Mouse (Mus musculus) CH12.LX (cell line): ENCODE measurements at regions not wholly inside any gene's neighbourhood (a gene's known extent, or its start where the extent isn't known, plus 50 kb on each side); places are given as distances from the start of the nearest gene placed in this dataset.

Source experiments
- DNase-seq: peaks from one replicate; pipeline ENCODE4 v3.0.0-alpha.2; 2013; ENCODE audit errors: extremely low read depth
- H3K27ac ChIP-seq: 2 replicates; pipeline ENCODE4 v1.5.1; 2012; ENCODE audit warnings: low read depth, mild to moderate bottlenecking, control low read depth, moderate library complexity; ENCODE audit not compliant: insufficient read depth
- H3K27me3 ChIP-seq: replicated peaks from 2 replicates; pipeline ENCODE3; 2012; ENCODE audit warnings: inconsistent platforms
- H3K36me3 ChIP-seq, 2 experiments: replicated peaks in 1 of 2; 2 replicates each; pipeline versions ENCODE3 to v1.6.1; 2012; ENCODE audit warnings: inconsistent platforms in 1 of 2, low read length in 1 of 2, mild to moderate bottlenecking in 1 of 2, mixed read lengths in 1 of 2, moderate library complexity in 1 of 2; ENCODE audit not compliant: control insufficient read depth in 1 of 2, insufficient read depth in 1 of 2
- H3K4me1 ChIP-seq, 2 experiments: 2 replicates each; pipeline ENCODE4 v1.6.1; 2012; ENCODE audit warnings: inconsistent platforms in 1 of 2, moderate library complexity in 1 of 2; ENCODE audit not compliant: insufficient read depth in 2 of 2, control insufficient read depth in 1 of 2
- H3K4me2 ChIP-seq: 2 replicates; pipeline ENCODE4 v1.6.1; 2012; ENCODE audit warnings: low read depth, mild to moderate bottlenecking, control low read depth; ENCODE audit not compliant: poor library complexity, insufficient read depth, severe bottlenecking
- H3K4me3 ChIP-seq, 3 experiments: fragments of 150-350 bp in 1 of 3; sonication (generic) in 1 of 3; replicated peaks in 1 of 3; 2 replicates each; pipeline versions ENCODE3 to v1.5.1; 2011 to 2012; ENCODE audit warnings: low read depth in 2 of 3, low read length in 2 of 3, mild to moderate bottlenecking in 2 of 3, moderate library complexity in 2 of 3, control low read depth in 1 of 3, improper control_type of control experiment in 1 of 3, inconsistent platforms in 1 of 3, mixed read lengths in 1 of 3; ENCODE audit not compliant: poor library complexity in 1 of 3
- H3K79me2 ChIP-seq: replicated peaks from 2 replicates; pipeline ENCODE4 v1.6.1; 2012; ENCODE audit warnings: mild to moderate bottlenecking, moderate library complexity; ENCODE audit not compliant: control insufficient read depth, poor library complexity, insufficient read depth, severe bottlenecking; ENCODE audit errors: extremely low read depth
- H3K9ac ChIP-seq: 2 replicates; pipeline ENCODE4 v1.6.1; 2012; ENCODE audit warnings: low read depth, mild to moderate bottlenecking, control low read depth, moderate library complexity; ENCODE audit not compliant: insufficient read depth
- H3K9me3 ChIP-seq: replicated peaks from 2 replicates; pipeline ENCODE3; 2012; ENCODE audit warnings: low read length, inconsistent platforms, mixed read lengths
- E2F4 ChIP-seq: IDR thresholded peaks from 2 replicates; pipeline ENCODE4 v1.6.1; 2011; ENCODE audit warnings: low read depth, low read length, improper control_type of control experiment; ENCODE audit not compliant: insufficient replicate concordance
- HCFC1 ChIP-seq: IDR thresholded peaks from 2 replicates; pipeline ENCODE4 v1.6.1; 2012; ENCODE audit warnings: low read depth, mild to moderate bottlenecking, inconsistent platforms, low read length, improper control_type of control experiment
- KAT2A ChIP-seq: IDR thresholded peaks from 2 replicates; pipeline ENCODE4 v1.6.1; 2012; ENCODE audit warnings: low read length, improper control_type of control experiment, inconsistent platforms; ENCODE audit not compliant: insufficient replicate concordance
- MAFK ChIP-seq: IDR thresholded peaks from 2 replicates; pipeline ENCODE4 v1.6.1; 2011; ENCODE audit warnings: low read length, improper control_type of control experiment; ENCODE audit not compliant: insufficient replicate concordance
- MAZ ChIP-seq: IDR thresholded peaks from 2 replicates; pipeline ENCODE4 v1.6.1; 2012; ENCODE audit warnings: low read depth, mild to moderate bottlenecking, inconsistent platforms, low read length, improper control_type of control experiment, moderate library complexity
- MEF2A ChIP-seq: IDR thresholded peaks from 2 replicates; pipeline ENCODE4 v1.6.1; 2014; ENCODE audit warnings: low read depth, mild to moderate bottlenecking, inconsistent platforms, low read length, improper control_type of control experiment, borderline replicate concordance
- MXI1 ChIP-seq: IDR thresholded peaks from 2 replicates; pipeline ENCODE4 v1.6.1; 2011; ENCODE audit warnings: mild to moderate bottlenecking, low read depth, low read length, improper control_type of control experiment
- NELFE ChIP-seq: IDR thresholded peaks from 2 replicates; pipeline ENCODE4 v1.6.1; 2011; ENCODE audit warnings: low read depth, low read length, improper control_type of control experiment
- POLR2AphosphoS2 ChIP-seq: IDR thresholded peaks from 2 replicates; pipeline ENCODE4 v1.6.1; 2011; ENCODE audit warnings: low read depth, low read length, improper control_type of control experiment
- SIN3A ChIP-seq: IDR thresholded peaks from 2 replicates; pipeline ENCODE4 v1.6.1; 2012; ENCODE audit warnings: low read length, improper control_type of control experiment, inconsistent platforms
- UBTF ChIP-seq: IDR thresholded peaks from 2 replicates; pipeline ENCODE4 v1.6.1; 2012; ENCODE audit warnings: low read depth, mild to moderate bottlenecking, inconsistent platforms, low read length, improper control_type of control experiment, moderate library complexity
- USF2 ChIP-seq: conservative IDR thresholded peaks from 2 replicates; pipeline ENCODE4 v1.6.1; 2011; ENCODE audit warnings: low read depth, low read length, improper control_type of control experiment
- ZC3H11A ChIP-seq: IDR thresholded peaks from 2 replicates; pipeline ENCODE4 v1.6.1; 2012; ENCODE audit warnings: low read depth, mild to moderate bottlenecking, inconsistent platforms, low read length, improper control_type of control experiment
- dilution Hi-C: fragments of 300-500 bp; cut with MboI; formaldehyde crosslinking; loops from 2 replicates; pipeline ENCODE4 v1.14.3; 2020; ENCODE audit warnings: low sequenced_read_pairs; ENCODE audit not compliant: extremely low pct_unique_long_range_greater_than_20kb, extremely low pct_ligation_motif_present
- in situ Hi-C: fragments of 300-500 bp; cut with MboI; formaldehyde crosslinking; loops from 3 replicates; pipeline ENCODE4 v1.14.3; 2019; ENCODE audit warnings: low sequenced_read_pairs, low pct_ligation_motif_present, low pct_unique_long_range_greater_than_20kb, mixed read lengths

DNA sequence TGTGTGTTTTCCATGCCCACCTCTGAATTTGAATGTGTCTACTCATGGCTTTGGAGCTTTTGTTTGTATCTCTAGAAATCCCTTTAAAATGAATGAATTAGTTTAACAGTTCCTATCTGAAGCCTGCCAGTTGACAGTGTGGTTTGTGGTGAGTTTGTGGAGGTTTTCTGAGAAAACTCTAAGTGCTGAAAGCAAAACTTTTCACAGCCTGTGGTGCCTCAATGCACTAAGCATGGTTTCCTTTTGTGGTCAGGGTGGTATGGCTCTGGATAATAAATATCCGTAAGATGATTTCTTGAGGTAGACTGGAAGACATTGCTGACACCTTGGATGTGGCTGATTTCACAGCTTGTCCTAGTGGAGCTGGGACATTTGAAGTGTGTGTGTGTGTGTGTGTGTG lies 276.5 kb upstream of the Nr2f2 start:
- Histone ChIP-seq H3K36me3 (no peaks in the 10 kb centered on the region), H3K9me3 (peaks cover 55% of the 10 kb centered on the region), H3K4me1 (no peaks in the 10 kb centered on the region), H3K27me3 (no peaks in the 10 kb centered on the region), H3K4me2 (no peak overlapping the region), H3K4me3 (no peak overlapping the region), H3K27ac (no peak overlapping the region), H3K79me2 (no peaks in the 10 kb centered on the region), H3K9ac (no peak overlapping the region)
- dilution Hi-C loops (no loop called here), in situ Hi-C loops (no loop called here)
- TF ChIP-seq KAT2A (no peak), NELFE (no peak), MAFK (no peak)
- DNase-seq, result no peak

DNA sequence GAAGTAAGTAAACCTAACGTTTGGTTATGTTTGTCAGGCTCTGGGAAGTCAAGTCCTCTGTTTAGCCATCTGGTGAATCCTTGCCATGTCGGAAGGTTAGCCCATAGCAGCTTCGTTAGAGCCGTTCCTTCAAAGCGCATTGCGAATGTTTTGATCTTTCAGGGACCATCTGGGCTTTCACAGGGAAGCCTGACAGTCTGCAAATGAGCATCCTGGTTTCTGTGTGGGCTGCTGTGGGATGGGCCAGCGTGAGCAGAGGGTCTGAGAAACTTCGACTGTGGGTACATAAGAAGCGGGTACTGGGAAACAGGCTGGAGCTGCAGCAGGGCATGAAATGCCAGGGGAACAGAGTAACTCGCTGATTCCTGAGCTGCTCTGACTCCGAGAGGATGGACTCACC lies 274.7 kb upstream of the Nr2f2 start:
- H3K36me3 ChIP-seq, result no peaks in the 10 kb centered on the region
- H3K27ac ChIP-seq, result no peak overlapping the region
- TF ChIP-seq MAZ (no peak), MXI1 (no peak)
- H3K4me3 ChIP-seq, result no peak overlapping the region
- no peaks in the 10 kb centered on the region for H3K79me2 ChIP-seq
- H3K4me2 ChIP-seq, result no peak overlapping the region
- H3K4me1 ChIP-seq, result no peaks in the 10 kb centered on the region
- dilution Hi-C loops (no loop called here), in situ Hi-C loops (no loop called here)
- DNase-seq, result no peak
- H3K9ac ChIP-seq, result no peak overlapping the region
- H3K9me3 ChIP-seq, result peaks cover 55% of the 10 kb centered on the region
- H3K27me3 ChIP-seq, result no peaks in the 10 kb centered on the region

DNA sequence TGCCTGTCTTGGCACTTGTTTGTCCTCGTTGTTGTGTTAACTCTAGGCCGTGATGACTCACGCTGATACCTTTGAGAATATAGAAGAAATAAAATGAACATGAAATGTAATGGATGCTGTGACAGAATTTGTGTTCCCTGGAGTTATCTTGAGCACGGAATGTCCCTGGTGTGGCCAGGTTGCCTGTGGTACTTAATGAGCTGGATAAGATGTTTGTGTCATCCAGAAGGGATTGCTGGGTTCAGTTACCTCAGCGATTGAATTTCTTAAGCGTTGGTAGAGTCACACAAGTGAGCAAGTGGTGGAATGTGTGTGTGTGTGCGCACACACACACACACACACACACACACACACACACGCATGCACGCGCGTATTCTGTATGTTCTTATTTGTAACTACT lies 274.0 kb upstream of the Nr2f2 start:
- no peak overlapping the region for H3K27ac ChIP-seq
- no peaks in the 10 kb centered on the region for H3K27me3 ChIP-seq
- in situ Hi-C loops, result no loop called here
- dilution Hi-C loops, result no loop called here
- H3K9me3 ChIP-seq, result peaks cover 56% of the 10 kb centered on the region
- no peak for DNase-seq
- no peaks in the 10 kb centered on the region for H3K4me1 ChIP-seq
- TF ChIP-seq E2F4 (no peak), MEF2A (no peak), ZC3H11A (no peak), MXI1 (no peak), UBTF (no peak), POLR2AphosphoS2 (no peak), SIN3A (no peak), HCFC1 (no peak), USF2 (no peak)
- H3K4me2 ChIP-seq, result no peak overlapping the region
- no peaks in the 10 kb centered on the region for H3K36me3 ChIP-seq
- no peak overlapping the region for H3K9ac ChIP-seq
- H3K4me3 ChIP-seq, result no peak overlapping the region
- no peaks in the 10 kb centered on the region for H3K79me2 ChIP-seq
